Mouse (Mus musculus) neutrophil, adult 5-6 weeks (primary cell): Measurements from ENCODE around the gene Rpl26. TPM values are rescaled to one million over a fixed set of nuclear protein-coding genes. Genes with fewer than 3 reads are reported as not detected.
A peak's percentile ranks its signal among the peaks of the same experiment; 100 is the strongest.

Source experiments
- ATAC-seq: fragments of 151-379, 151-347 bp; 2 replicates; pipeline ENCODE4 v1.8.0; 2017; ENCODE audit warnings: mild to moderate bottlenecking, moderate TSS enrichment; ENCODE audit not compliant: insufficient number of reproducible peaks, poor library complexity, low FRiP score, severe bottlenecking; ENCODE audit errors: extremely low read depth
- total RNA-seq: library from RNA; stranded (forward); fragments of 200-1000 nt; gene quantifications from 2 replicates; pipeline ENCODE4 v1.2.3, GENCODE M21; 2017

Gene Rpl26
- 2,315 and 2,386 TPM in 2 replicates for total RNA-seq

DNA sequence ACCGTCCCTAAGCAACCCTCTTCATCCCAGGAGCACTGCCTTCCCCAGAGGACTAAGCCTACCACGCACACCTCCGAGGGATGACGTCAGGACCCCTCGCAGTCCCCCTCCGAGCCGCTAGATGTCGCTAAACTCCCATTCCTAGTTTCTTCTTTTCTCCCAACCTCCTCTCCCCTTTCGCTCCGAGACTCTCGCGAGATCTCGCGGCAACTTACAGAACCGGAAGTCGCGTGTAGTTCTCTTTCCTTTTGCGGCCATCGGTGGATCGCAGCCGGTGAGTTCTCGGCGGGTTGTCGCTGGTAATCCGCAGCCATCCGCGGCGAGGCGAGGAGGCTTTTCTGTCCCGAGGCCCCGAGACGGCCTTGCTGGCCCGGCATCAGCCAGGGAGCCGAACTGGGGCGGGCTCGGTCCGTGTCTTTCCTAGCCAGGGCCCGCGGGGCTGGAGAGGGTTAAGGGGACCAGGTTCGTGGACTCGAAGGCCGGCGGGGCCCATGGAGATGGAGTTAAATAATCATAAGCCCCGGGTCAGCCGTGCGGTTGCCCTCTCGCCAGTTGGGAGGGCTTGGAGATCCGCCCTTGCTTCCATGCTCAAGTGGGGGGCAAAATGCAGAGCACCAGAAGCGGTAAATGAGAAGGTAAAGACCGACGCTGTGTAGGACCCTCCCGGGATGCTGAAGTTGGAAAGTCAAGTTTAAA, at the start of gene Rpl26:
Gene Rpl26 (plus strand): TSS at position 233 of the 696 bp plus-strand sequence.
- ATAC-seq = peak; percentile 95

DNA sequence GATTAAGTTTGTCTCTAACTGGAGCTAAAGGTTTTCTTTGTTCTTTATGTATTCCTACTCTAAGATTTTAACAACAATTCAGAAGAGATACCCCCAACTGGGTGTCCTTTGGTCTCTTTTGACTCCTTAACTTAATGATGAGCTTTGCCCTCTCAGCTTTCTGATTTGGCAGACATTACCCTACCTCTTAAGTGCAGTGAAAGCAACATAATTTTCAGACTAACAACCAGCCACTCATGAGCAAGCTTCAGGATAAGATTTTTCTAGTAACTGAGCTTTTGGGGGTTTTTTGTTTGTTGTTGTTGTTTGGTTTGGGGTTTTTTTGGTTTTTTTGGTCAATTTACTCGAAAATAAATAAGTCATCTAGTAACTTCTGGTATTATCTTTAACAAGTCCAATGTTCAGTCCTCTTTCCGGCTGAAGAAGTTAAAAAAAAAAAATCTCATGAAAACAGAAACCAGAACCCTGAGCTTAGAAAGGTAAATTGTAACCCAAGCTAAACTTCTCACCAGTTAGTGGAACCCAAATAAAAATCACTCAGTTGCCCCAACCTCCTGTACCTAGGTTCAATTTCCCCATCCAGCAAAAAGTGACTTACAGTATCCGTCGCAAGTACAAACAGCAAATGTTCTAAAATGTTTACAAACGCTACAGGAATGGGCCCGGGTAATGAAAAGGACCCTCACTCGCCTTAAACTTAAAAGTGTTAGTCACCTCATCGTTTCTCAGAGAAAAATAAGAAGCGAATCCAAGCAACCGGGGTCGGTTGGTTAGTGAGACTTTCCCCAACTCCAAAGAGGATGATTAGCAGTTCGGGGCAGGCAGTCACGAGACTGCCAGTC, 49.5 kb upstream of the Rpl26 start:
- ATAC-seq = no peak

DNA sequence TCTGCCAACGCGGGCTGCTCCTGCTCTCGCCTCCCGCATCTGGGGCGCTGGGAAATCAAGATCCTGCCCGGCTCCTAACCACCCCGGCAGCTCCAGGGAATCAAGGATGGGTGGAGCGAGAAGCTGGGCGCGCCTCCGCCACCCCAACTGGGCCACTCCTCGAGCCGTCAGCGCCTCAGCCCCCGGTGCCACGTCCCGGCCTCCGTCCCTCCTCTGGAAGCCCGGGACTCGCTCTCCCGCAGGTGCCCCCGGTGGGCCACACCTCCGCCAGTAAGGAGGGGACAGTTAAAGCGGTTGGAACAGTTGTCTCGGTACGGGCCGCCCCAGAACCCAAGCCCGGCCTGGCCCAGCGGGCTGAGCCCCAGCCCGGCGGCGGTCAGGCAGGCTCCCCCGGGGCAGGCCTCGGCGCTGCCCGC, 48.9 kb upstream of the Rpl26 start:
- no peak for ATAC-seq

DNA sequence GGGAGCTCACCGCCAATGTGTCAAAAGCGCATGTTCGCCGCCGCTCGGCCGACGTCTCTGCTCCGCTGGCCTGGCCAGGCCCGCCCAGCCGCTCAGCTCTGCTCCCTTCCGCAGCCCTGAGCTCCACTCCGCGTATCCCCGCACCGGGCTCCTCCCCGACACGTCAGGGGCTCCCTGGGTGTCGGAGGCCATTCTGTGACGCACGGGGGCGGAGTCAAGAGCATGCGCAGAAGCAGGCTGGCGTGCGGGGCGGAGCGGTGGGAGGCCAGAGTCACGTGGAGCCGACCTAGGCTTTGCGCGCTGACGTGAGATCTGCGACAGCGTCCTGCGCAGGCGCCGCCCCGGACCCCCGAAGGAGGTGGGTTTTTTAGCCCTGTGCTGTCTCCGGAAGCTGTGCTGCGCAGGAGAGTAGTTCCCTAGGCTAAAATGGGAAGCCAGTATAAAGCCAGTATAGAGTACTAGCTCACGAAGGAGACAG, 48.4 kb upstream of the Rpl26 start:
- ATAC-seq = peak; percentile 94

DNA sequence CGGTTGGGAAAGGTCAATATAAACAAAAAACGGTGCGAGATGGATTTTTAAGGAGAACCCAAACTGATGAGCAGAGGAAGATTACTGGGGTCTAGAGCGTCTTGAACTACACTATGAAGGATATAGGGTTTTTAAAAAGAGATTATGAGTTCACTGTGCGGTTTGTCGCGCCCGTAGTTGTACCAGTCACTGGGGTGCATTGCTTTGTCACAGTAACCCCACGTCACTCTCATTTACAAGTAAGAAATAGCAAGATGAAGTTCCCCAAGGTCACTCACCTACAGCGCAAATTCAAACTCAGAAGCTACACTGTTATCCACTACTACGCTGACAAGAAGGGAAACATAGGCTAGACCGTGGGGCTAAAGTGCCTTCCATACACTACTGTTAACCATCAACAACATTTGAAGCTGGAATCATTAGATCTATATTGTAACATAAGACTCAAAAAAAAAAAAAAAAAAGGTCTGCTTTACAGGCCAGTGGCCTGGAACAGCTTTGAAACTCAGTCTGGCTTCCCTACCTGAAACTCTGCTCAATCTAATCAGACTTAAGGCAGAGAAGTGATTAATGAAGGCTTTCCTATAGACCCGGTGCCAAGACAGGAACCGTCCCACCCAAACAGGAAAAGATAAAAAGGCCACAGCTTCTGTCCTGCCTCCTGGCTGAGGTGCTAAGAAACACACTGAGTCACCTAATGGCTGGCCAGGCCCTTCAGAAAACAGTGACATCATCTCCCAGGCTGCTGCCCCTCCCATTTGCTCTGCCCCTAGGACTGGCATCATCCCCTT, 47.6 kb upstream of the Rpl26 start:
- ATAC-seq = peak; percentile 58; the same call in 1 of the 2 replicates

DNA sequence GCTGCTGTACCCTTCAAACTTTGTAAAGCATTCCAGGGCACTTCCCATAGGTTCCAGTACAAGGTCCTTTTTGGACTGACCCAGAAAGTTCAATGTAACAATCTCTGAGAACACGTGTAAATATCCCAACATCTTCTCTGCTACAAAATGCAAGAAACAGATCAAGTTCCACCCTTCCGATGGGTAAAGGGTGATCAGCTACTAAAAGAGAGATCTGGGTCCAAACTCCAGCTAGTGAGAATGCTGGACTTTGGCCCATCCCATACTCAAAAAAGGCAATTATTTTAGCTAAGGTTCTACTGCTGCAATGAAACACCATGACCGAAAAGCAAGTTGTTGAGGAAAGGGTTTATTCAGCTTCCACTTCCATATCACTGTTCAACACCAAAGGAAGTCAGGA, 46.8 kb upstream of the Rpl26 start:
- no peak for ATAC-seq

DNA sequence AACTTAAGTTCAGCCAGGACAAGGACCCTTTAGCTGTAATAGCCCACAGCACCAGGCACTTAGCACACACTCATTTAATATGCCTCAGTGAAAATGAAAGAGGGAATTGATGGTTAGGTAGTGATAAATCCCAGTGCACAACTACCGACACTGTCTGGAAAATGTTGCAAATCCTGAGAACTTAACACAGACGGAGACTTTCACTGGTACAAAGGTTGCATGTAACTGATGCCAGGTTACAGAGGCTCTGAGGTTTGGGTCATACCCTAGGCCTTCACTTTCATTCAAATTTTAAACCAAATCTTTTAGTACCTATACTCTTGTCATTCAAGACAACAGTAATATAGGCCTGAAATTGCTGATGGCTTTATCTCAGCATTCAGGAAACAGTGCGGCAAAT, 44.1 kb upstream of the Rpl26 start:
- ATAC-seq = no peak

DNA sequence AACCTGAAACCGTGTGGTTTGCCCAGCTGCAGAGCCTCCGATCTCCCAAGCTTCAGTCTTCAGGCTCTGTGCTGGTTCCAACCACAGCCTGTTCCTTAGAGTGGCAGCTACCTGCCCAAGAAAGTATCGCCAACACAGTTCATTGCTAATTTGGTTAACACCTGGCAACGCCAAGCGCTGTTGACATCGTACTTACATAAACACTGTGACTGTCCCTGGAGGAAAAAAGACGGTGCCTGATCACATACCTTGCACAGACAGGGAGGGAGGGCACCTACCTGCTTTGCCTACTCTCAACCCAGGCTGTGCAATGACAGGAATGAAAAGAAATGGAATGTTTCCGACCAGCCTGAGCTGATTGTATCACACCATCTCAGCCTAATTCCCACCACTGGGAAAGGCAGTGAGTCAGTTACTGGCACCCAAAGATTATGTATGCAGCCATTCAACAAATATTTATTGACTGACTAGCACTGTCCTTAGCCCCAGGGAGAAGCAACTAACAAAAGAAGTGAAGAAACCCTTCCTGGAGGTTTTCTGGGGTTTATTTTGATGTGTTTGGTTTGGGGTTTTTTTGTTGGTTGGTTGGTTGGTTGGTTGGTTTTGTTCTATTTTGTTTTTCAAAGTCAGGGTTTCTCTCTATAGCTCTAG, 41.3 kb upstream of the Rpl26 start:
- no peak for ATAC-seq

DNA sequence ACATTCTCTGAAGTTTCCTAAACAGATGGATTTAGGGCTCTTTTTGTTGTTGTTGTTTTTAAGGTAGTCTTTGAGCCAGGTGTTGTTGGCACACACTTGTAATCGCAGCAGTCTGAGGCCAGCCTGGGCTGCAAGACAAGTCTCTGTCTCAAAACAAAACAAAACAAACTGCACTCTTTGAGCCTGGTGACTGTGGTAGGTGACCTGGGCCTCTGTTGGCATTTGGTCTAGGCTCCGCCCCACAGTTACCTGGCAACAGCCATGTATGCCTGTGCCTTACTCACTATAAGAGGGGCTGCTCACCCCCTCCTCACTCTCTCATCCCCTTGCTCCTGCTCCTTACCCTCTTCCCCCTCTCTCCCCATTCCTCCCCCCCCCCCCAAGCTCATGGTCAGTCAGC, 39.1 kb upstream of the Rpl26 start:
- no peak for ATAC-seq

DNA sequence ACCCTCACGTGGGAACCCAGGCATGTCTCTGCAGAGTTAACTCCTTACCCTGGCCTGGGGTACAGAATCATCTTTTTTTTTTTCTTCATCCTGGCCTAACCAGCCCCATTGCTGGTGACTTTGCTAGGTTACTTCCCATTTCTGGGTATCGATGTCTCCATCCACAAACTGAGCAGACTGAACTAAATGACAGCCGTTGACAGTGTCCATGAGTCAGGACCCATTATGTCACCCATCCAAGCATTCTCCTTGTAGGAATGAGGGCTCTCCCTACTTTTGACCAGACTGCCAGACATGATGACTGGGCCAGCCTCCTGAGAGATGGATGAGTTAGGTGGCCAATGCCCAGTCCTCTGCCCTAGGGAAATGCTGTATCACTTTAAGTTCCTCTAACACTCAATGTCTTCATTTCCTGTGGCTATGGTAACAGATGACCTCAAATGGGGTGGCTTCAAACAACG, 37.7 kb upstream of the Rpl26 start:
- ATAC-seq = peak; percentile 82

DNA sequence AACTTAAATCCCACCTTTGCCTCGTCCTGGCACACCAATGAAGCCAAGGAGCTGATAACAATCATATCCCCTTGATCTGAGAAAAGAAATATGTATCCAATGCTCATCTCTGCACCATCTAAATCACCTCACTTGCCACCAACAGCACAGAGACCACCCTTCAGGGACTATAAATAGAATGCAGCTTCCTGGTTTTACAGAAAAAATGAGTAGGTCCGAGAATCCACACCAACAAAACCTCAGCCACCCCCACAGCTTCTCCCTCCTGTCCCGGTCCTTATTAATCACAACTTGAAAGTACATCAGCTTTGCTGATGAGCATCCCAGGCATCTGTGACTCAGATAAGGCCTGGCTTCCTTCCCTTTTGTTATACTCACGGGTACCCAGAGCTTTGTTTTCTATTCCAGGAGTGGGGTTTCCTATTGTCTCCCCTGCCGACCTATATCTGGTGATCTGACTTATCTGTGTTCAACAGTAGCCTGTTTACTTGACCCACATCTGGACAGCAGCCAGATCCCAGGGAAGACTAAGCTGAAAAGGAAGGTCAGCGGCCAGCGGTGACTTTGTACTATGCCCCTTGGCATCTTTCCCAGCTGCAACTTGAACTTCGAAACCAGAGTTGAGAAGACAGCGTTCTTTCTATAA, 36.7 kb upstream of the Rpl26 start:
- ATAC-seq = no peak

DNA sequence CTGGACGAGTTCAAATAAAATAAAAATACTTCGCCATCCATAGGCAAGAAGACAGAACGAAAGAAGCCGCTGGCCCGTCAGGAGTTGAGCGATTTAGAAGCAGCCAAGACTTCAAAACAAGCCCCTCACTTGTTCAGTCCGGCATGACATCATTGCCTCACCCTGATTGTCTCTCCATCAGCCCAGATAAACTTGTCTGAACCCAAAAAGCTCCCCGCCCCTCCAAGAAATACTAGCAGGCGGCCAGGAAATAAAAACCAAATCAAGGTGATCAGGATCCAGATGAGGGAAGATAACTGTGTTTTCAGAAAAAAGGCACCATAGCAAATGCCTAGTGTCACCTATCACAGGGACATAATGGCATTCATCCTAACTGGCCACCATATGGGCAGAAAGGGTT, 30.1 kb upstream of the Rpl26 start:
- no peak for ATAC-seq

DNA sequence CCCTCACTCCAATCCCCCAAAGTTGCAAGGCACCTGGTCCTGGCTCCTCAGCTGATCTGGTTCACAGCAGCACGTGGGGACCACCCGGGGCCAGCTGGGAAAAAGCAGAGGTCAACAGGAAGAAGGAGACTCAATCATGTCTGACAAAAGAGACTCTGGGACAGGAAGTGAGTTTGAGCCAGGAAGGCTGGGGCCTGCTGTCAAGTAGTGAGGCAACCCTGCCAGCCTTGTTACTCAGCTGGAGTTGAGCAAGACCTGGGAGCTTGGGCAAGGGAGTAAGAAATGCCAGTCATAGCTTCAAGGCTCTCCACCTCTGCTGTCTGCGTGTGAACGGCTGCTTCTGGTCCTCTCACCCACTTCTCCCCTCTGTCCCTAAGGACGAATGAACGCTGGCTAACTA, 29.6 kb upstream of the Rpl26 start, which contains the start of gene Ndel1:
Gene Ndel1 (minus strand): TSS at position 111 of the 400 bp plus-strand sequence.
- ATAC-seq = peak; percentile 95

DNA sequence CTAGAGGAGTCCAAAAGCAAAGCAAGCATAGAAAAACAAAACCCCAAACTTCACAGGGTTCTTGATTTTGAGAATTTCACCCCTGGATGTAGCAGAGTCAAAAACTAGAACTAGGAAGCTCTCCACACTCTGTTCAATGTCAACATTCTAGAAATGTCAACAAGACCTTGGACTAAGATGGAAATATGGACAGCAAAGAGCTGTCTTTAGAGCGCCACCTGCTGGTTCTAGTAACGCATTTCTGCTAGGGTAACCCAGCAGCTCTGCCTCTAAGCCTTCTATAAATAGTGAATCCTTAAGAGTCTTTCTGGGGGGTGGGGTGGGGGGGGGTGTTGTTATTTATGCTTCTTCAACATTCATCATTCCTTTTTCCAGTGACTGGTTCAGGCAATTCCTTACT, 26.5 kb upstream of the Rpl26 start:
- peak; percentile 55; the same call in 1 of the 2 replicates for ATAC-seq

DNA sequence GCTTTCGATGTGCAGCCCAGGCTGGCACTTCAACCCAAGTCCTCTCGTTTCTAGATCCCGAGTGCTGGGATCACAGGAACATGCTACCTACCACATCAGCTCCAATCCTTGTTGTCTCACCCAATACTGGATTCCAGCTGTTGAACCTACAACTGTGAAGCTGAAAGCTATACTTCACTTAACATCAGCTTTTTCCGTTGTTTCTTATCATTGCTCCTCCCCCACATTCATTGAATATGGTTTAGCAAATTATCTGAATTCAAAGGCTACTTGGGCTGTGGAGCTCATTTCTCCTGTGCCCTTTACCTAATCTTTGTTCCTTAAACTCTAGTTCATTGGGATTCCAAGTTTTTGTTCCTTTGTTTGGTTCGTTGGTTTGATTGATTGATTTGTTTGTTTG, 22.6 kb upstream of the Rpl26 start:
- ATAC-seq = no peak

DNA sequence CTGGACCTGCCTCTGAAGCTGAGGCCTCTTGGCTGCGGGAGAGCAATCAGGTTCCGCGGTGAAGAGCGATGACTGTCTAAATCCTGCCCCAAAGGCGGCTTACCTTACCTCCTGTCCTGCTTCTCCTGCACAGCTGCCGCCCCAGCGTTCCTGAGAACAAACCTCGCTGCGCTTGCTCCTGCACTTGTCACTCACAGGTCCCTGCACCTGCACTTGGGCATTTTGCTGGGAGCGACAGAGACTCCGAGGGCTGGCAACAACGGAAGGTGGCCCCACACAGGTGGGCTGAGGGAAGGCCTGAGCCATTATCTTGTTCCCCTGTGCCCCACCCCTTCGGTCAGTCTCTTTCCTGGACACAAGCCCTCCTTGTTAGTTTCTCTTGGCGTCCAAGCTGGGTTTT, 19.3 kb upstream of the Rpl26 start:
- no peak for ATAC-seq

DNA sequence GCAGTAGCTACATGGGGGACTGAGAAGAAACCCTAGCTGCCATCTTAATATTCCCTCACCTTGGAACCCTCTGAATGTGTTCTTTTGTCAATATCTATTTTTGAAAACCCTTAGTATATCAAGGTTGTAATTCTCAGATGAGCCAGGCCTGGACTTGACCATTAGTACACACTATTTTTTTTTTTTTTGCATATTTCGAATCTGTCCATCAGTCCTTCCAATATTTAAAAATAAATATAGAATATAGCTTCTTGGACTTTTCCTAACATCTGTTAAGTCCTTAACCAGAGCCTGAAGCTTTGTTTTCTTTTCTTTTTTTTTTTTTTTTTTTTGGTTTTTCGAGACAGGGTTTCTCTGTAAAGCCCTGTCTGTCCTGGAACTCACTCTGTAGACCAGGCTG, 17.5 kb upstream of the Rpl26 start:
- no peak for ATAC-seq

DNA sequence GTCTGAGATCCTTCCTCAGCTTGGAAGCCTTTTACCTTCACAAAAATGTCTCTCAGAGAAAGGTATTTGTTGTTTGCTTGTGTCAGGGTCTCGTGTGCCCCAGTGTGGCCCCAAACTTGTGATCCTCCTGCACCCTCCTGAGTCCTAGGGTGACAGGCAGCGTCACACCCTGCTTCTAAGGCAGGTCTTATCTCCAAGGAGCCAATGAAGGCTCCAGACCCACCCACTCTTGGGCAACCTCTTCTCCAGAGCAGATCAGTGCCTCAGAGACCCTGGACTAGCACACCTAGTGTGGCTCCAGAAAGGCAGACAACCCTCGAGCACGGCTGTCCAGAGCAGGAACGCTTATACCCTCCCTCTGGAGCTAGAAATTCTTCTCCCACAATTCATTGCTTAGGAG, 17.0 kb upstream of the Rpl26 start:
- ATAC-seq = no peak
